Mouse (Mus musculus): ENCODE data around the gene Qrich1.
"Not testable (repeated sequence)": the region's sequence is repeated elsewhere in the genome, so short reads cannot be mapped to it uniquely, and the experiment has no call there.

Gene Qrich1

DNA sequence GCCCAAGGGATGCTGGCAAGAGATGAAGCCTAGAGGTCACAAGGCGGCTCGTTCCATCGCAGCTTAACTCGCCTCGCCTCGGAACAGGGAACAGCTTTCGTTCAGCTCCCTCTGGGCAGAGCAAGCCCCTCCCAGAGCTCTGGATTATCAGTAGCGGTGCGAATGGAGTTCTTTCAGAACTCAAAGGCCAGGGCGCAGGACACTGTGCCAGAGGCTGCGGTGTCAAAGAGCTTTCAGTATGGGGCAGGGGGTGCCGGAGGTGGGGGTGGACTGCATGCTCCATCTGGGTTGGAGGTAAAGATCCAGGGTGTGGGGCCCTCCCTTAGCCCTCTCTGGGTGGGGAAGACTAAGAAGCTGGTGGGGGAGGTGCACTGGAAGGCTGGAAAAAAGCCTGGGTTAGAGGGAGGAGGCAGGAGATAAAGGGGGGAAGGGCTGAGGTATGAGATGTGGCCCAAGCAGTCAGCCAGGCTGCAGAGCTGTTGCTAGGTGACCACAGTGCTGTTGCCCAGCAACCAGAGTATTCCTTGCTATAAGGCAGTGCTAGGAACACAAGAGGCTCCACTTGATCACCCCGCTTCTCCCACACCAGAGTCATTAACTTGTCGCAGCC lies 71.1 kb downstream of the Qrich1 start:
- DNase-seq (ENCODE audit: low spot score), result peak; percentile 98

DNA sequence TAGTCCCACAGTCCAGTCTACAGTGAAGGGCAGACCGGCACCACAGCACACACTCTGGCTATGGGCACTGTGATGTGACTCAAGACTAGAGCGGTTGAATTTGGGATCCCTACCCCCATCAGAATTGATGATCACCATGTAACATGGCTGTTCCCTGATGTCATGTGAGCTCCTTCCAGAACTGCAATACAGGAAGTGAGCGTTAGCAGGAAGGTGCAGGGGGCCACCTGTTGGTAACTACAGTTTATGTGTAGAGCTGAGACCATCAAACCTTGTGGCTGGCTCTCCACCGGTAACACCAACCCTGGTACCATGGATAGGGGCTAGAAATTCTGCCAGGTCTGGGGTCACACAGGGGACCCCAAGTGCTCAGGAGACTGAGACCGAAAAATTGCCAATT lies 72.6 kb downstream of the Qrich1 start:
- DNase-seq (ENCODE audit: low spot score), result no peak

GRCm38 (mm10) chr9:108591462-108591861 lies 74.9 kb downstream of the Qrich1 start:
- no peak for DNase-seq (ENCODE audit: low spot score)

DNA sequence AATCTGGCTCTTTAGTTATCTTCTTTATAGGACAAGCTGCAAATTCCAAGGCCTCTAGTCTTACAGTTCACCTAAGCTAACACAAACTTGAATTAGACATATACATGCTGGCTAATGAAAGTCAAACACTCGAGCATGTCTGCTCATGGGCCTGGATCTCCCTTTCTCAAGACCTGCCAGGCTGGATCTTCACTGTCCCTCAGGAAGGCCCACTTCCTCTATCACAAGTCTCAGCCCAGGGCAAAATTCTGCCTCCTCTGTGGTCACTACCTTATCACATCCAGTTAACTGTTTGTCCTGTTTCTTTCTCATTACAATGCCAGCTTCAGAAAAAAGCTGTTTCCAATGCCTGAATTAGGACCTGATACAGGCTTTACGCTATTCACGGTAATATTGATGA lies 77.7 kb downstream of the Qrich1 start:
- DNase-seq (ENCODE audit: low spot score), result no peak

GRCm38 (mm10) chr9:108596998-108597764 lies 80.6 kb downstream of the Qrich1 start, which contains the start of gene P4htm:
TSS of gene P4htm (minus strand) at chr9:108597667.
- DNase-seq (ENCODE audit: low spot score), result peak; percentile 70

DNA sequence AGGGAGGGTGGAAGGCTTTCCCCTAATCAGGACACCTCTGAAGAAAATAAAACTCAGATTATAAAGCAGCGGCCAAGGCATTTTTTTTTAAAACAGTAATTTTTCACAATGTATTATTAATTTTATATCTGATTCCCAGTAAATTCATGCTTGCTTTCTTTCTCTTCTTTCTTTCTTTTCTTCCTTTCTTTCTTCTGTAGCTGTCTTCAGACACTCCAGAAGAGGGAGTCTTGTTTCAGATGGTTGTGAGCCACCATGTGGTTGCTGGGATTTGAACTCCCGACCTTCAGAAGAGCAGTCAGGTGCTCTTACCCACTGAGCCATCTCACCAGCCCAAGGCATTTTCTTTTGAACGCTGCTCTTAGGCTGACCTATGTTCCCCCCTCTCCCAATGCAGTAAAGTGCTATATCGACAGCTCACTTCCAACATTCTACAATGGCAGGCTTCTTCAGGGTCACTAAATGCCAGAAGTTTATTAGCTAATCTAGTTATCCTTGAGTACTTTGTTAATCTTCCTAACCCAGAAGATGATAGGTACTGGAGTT lies 82.5 kb downstream of the Qrich1 start:
- DNase-seq (ENCODE audit: low spot score), result peak; percentile 98

DNA sequence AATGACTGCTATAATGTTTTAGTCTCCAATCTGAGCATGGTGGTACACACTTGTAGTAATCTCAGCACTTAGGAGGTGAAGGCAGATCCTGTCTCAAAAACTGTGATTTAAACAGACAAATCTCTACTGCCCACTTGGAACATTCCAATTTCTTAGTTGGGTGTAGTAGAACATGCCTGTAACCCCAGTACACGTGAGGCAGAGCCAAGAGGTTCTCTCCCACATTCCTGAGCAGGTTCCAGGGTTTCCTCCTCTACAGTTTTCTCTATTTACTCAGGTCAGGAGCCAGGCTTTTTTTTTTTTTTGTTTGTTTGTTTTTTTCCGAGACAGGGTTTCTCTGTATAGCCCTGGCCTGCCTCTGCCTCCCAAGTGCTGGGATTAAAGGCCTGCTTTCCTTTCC lies 83.4 kb downstream of the Qrich1 start:
- DNase-seq (ENCODE audit: low spot score), result no peak

GRCm38 (mm10) chr9:108601986-108602385 lies 85.4 kb downstream of the Qrich1 start:
- DNase-seq (ENCODE audit: low spot score), result no peak

- not testable (repeated sequence) for DNase-seq (ENCODE audit: low spot score)
These were observed 91.3 kb downstream of the Qrich1 start for GRCm38 (mm10) chr9:108607929-108608328.

DNA sequence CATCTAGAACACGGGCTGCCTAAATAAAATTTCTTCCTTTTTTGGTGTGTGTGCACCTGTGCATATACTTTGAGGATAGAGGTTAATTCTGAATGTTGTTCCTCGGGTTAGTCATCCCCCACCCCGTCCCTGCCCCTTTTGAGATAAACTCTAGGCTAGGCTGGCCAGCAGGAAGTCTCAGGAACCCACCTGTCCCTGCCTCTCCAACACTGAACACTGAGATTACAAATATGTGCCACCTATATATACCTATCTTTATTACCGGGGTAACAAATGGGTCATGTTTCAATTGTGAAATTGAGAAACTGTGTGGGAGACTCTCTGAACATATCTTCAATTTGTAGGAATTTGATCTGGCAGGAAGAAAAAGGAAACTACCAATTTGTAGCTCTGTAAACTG lies 92.3 kb downstream of the Qrich1 start:
- no peak for DNase-seq (ENCODE audit: low spot score)

All from embryo, embryonic 10.5 days (tissue).